Mouse (Mus musculus) E14TG2a.4 (cell line): ENCODE measurements at regions not wholly inside any gene's neighbourhood (a gene's known extent, or its start where the extent isn't known, plus 50 kb on each side); places are given as distances from the start of the nearest gene placed in this dataset.

ENCODE experiments used
- CTCF ChIP-seq: conservative IDR thresholded peaks from 2 replicates; pipeline ENCODE4 v1.5.1; 2014; ENCODE audit warnings: low read length
- NANOG ChIP-seq: IDR thresholded peaks from 2 replicates; pipeline ENCODE4 v1.6.1; 2014; ENCODE audit warnings: borderline replicate concordance, low read length, mixed read lengths

- TF ChIP-seq CTCF, result no peak
- no peak for TF ChIP-seq NANOG
These were observed 86.6 kb downstream of the Irs2 start for GRCm38 (mm10) chr8:10921439-10922191.
